Mouse (Mus musculus): ENCODE measurements at regions not wholly inside any gene's neighbourhood (a gene's known extent, or its start where the extent isn't known, plus 50 kb on each side); places are given as distances from the start of the nearest gene placed in this dataset.

DNA sequence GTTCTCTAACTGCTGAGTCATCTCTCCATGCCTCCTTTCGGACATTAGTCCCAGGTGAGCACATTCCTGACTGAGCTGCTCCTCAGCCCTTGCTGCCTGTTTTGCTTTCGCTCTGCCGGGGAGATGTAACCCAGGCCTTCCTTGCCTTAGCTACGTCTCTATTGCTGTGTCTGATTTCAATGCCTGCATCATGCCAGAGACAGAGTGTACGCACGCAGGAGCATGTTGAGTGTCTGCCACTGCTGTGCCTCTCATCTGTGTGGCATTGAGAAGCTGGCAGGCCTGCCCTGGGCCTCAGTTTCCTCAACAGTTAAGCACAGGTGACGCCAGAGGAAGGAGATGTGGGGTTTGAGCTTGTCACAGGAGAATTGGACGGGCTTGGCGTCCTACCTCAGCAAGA lies 55.7 kb upstream of the Eef2kmt start:
- ATAC-seq (ENCODE audit: poor library complexity, severe bottlenecking), result no peak

DNA sequence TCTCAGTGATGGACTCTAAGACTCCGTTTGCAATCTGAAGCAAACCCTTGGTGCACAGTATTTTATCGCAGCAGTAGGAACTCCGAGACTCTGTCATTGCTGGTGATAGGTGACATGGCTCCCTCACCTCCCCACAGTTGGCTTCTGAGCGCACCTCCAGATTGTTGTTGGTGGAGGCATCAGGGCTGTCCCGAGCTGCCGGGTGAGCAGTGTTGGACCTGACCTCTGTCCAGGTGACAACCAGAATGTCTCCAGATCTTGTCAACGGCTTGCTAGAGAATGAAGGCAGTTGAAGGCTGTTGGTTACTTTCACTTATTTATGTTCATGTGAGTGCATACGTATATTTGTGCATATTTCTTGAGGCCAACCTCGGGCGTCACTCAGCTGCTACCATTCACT lies 55.0 kb upstream of the Eef2kmt start:
- no peak for ATAC-seq (ENCODE audit: poor library complexity, severe bottlenecking)

DNA sequence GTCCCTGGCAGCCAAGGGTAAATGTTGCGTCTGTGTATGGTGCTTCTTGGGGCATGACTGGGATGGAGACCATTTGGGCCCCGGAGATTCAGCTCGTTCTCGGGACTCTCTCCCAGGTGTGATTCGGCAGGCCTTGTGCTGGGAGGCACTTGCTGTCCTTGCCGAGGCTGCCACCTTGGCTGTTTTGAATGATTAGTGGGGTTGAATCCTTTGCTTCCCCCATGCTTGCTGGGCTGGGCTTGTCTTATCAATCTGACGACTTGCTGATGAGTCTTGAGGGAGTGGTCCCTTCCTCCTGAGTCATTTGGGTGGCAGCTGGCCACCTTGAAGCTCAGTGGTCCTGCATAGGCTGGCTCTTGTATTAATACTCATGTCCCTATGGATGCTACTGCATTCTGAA lies 52.0 kb upstream of the Eef2kmt start:
- no peak for ATAC-seq (ENCODE audit: poor library complexity, severe bottlenecking)

DNA sequence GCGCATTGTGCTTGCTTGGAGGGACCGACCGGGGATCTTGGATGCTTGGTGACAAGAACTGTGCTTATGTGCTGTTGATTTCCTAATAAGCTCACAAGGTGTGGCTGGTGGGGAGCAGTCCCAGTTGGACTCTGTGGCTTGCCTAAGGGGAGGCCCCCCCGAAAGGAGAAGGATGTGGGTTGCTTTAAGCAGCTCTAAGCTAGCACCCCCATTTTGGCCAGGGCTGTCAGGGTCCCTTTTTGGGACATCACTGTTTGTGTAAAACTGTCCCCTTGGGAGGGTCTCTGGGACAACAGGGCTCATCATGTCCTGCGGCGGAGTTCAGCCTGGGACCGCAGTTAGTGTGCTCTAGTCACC lies 51.4 kb upstream of the Eef2kmt start:
- ATAC-seq (ENCODE audit: poor library complexity, severe bottlenecking), result no peak

DNA sequence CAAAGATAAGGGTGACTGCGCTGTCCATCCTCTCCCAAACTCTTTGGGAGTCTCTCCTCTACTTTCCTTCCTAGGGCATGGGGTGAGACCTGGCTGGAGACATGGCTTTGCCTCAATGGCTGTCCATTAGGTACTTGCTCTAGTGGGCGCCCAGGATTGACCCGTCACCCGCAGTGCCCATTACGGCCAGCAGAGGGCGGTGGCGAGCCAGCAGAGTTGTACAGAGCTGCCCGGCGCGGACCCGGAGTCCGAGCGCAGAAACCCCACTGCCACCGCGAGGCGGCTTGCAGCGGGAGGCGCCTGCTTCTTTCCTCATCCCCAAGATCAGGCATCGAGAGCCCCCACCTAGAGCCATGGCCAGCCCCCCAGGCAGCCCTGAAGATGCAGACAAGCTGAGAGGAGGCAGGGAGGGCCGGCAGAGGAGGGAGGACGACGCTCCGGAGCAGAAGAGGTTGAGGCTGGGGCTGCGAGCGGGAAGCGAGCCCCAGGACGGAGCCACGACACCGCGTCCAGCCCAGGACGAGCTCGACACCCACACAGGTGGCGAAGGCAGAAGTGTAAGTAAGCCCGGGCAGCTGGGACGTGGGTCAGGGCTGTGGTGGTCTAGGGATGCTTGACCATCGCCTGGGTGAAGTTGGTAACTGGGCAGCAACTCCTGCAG lies 50.9 kb upstream of the Eef2kmt start:
- peak; percentile 96 for ATAC-seq (ENCODE audit: poor library complexity, severe bottlenecking)
